Mouse (Mus musculus) G1E-ER4 (cell line): ENCODE data around the gene Xrcc6. TPM values are rescaled to one million over a fixed set of nuclear protein-coding genes. Genes with fewer than 3 reads are reported as not detected.

Experiments used
- GATA1 ChIP-seq: IDR thresholded peaks from one replicate; pipeline ENCODE4 v1.8.0; 2012; ENCODE audit warnings: low read length, inconsistent platforms
- polyA plus RNA-seq: library from polyadenylated mRNA; stranded (reverse); fragments of >175 nt; gene quantifications from 2 replicates; pipeline ENCODE4 v1.2.3, GENCODE M21; 2012

Gene Xrcc6
- polyA plus RNA-seq, 1 experiment: 8.4 TPM

GRCm38 (mm10) chr15:82086131-82086530, 98.5 kb downstream of the Xrcc6 start:
- TF ChIP-seq GATA1: no peak

- TF ChIP-seq GATA1: no peak
These were observed 99.6 kb downstream of the Xrcc6 start for GRCm38 (mm10) chr15:82087266-82087665.

Other genes with a start within 250 kb of the Xrcc6 start
- 72.0 and 77.6 TPM in 2 replicates for gene Zc3h7b, start 242.8 kb upstream of the Xrcc6 start, polyA plus RNA-seq
- gene Rangap1, start 242.3 kb upstream of the Xrcc6 start, polyA plus RNA-seq: 273 and 309 TPM in 2 replicates
- 53.4 and 92.0 TPM in 2 replicates for gene Tef, start 185.4 kb upstream of the Xrcc6 start, polyA plus RNA-seq
- 34.5 and 37.6 TPM in 2 replicates for gene Tob2, start 129.0 kb upstream of the Xrcc6 start, polyA plus RNA-seq
- gene Phf5a, start 115.9 kb upstream of the Xrcc6 start, polyA plus RNA-seq: 5.0 and 21.7 TPM in 2 replicates
- gene Aco2, start 115.5 kb upstream of the Xrcc6 start, polyA plus RNA-seq: 167 and 205 TPM in 2 replicates
- 66.1 and 86.3 TPM in 2 replicates for gene Polr3h, start 61.6 kb upstream of the Xrcc6 start, polyA plus RNA-seq
- gene Csdc2, start 51.1 kb upstream of the Xrcc6 start, polyA plus RNA-seq: not detected in 2 replicates
- gene Pmm1, start 26.9 kb upstream of the Xrcc6 start, polyA plus RNA-seq: 93.6 and 105 TPM in 2 replicates
- gene 1700029P11Rik, start 7.3 kb upstream of the Xrcc6 start, polyA plus RNA-seq: not detected in 2 replicates
- 45.7 and 65.4 TPM in 2 replicates for gene Desi1, start 46.0 kb downstream of the Xrcc6 start, polyA plus RNA-seq
- gene Snu13, start 59.8 kb downstream of the Xrcc6 start, polyA plus RNA-seq: 25.8 and 229 TPM in 2 replicates
- not detected in 2 replicates for gene 4930407I10Rik, start 71.3 kb downstream of the Xrcc6 start, polyA plus RNA-seq
- not detected in 2 replicates for gene Mei1, start 82.2 kb downstream of the Xrcc6 start, polyA plus RNA-seq
- gene Ccdc134, start 140.1 kb downstream of the Xrcc6 start, polyA plus RNA-seq: 3.7 and 11.2 TPM in 2 replicates
- gene Srebf2, start 159.3 kb downstream of the Xrcc6 start, polyA plus RNA-seq: 533 and 536 TPM in 2 replicates
- not detected in 2 replicates for gene Shisa8, start 225.0 kb downstream of the Xrcc6 start, polyA plus RNA-seq
- 0.81 and 1.5 TPM in 2 replicates for gene Tnfrsf13c, start 236.5 kb downstream of the Xrcc6 start, polyA plus RNA-seq